Mouse (Mus musculus) lung, postnatal 0 days (tissue): ENCODE results near the gene Slc25a36. TPM values are rescaled to one million over a fixed set of nuclear protein-coding genes. Genes with fewer than 3 reads are reported as not detected.

Experiments used
- ATAC-seq: fragments of 200-750 bp; cut with Nextera tagmentation; 2 replicates; pipeline ENCODE4 v1.8.0; 2017; ENCODE audit warnings: moderate library complexity
- DNase-seq: peaks from one replicate; pipeline ENCODE4 v3.0.0-alpha.2; 2016; ENCODE audit warnings: low spot score
- H3K27ac ChIP-seq: fragments of 300-500 bp; sonication (generic); 2 replicates; pipeline ENCODE4 v1.5.1; 2014; ENCODE audit warnings: antibody characterized with exemption, mild to moderate bottlenecking, low read length, mixed read lengths
- H3K27me3 ChIP-seq: fragments of 300-500 bp; sonication (generic); replicated peaks from 2 replicates; pipeline ENCODE4 v1.6.1; 2014; ENCODE audit warnings: low read length, mixed read lengths; ENCODE audit not compliant: insufficient read depth
- H3K36me3 ChIP-seq: fragments of 300-500 bp; sonication (generic); 2 replicates; pipeline ENCODE4 v1.6.1; 2014; ENCODE audit warnings: low read length, mixed read lengths; ENCODE audit not compliant: insufficient read depth
- H3K4me1 ChIP-seq: fragments of 300-500 bp; sonication (generic); 2 replicates; pipeline ENCODE4 v1.6.1; 2014; ENCODE audit warnings: antibody characterized with exemption, low read depth, low read length, mixed read lengths; ENCODE audit not compliant: insufficient read depth
- H3K4me2 ChIP-seq: fragments of 300-500 bp; sonication (generic); replicated peaks from 2 replicates; pipeline ENCODE4 v1.6.1; 2014; ENCODE audit warnings: low read depth, mild to moderate bottlenecking, low read length, moderate library complexity, mixed read lengths
- H3K4me3 ChIP-seq: fragments of 300-500 bp; sonication (generic); 2 replicates; pipeline ENCODE4 v1.5.1; 2014; ENCODE audit warnings: low read depth, low read length
- H3K9ac ChIP-seq: fragments of 300-500 bp; sonication (generic); replicated peaks from 2 replicates; pipeline ENCODE4 v1.6.1; 2014; ENCODE audit warnings: low read depth, mild to moderate bottlenecking
- H3K9me3 ChIP-seq: fragments of 300-500 bp; sonication (generic); 2 replicates; pipeline ENCODE4 v1.6.1; 2016; ENCODE audit warnings: low read length, mixed read lengths
- CTCF ChIP-seq: IDR thresholded peaks from 2 replicates; pipeline ENCODE4 v1.5.1; 2016; ENCODE audit warnings: antibody characterized with exemption, mild to moderate bottlenecking
- EP300 ChIP-seq: IDR thresholded peaks from 2 replicates; pipeline ENCODE4 v1.6.1; 2016; ENCODE audit warnings: antibody characterized with exemption, mild to moderate bottlenecking, control low read depth
- WGBS: fragments of 180-500 bp; shearing (Covaris S2); extraction: QIAGEN DNeasy Blood & Tissue Kit; methylation state at CpG from one replicate; pipeline ENCODE4 v1.1.7; 2014; 5-methylcytosine and 5-hydroxymethylcytosine counted together
- polyA plus RNA-seq: library from polyadenylated mRNA; unstranded; fragments of >200 nt; fragmentation: Nextera tagmentation; extraction: Ambion mirVana; gene quantifications from 2 replicates; pipeline ENCODE4 v1.2.1, GENCODE M21; 2015

Gene Slc25a36
- polyA plus RNA-seq, 1 experiment from 2014 or later = 54.1 TPM

- no peak for DNase-seq
- ATAC-seq = no peak
- TF ChIP-seq EP300 = no peak
- no peak for TF ChIP-seq CTCF
- Histone ChIP-seq H3K9ac (no peak overlapping the region), H3K27ac (no peak overlapping the region), H3K27me3 (no peaks in the 10 kb centered on the region), H3K36me3 (no peaks in the 10 kb centered on the region), H3K4me2 (no peak overlapping the region), H3K4me1 (peaks cover 5% of the 10 kb centered on the region; the same call in 1 of the 2 replicates), H3K4me3 (no peak overlapping the region), H3K9me3 (no peaks in the 10 kb centered on the region)
- WGBS = 89% methylated on average over 10 of the region's 10 CpGs
Observed at GRCm38 (mm10) chr9:97114271-97114670, 3.3 kb upstream of the Slc25a36 start.

DNA sequence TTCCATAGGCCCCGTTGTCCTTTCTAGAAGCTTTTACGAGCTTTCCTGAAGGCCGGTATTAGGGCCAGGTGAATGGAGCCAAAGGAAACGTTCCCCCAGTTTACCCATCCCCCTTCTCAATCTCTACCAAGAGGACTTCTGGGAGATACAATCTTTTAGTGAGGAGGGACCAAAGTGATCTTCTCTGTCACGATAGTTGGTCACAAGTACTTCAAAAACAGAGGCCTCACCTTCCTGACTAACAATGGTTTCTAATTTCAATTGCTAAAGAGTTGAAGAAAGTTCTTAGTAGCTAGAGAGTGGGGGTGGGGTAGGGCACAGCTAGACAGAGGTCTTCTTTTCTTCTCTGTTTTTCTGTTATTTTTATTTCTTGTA is 2.6 kb upstream of the Slc25a36 start:
- Histone ChIP-seq H3K27me3 (no peaks in the 10 kb centered on the region), H3K36me3 (no peaks in the 10 kb centered on the region), H3K4me2 (no peak overlapping the region), H3K27ac (no peak overlapping the region), H3K4me3 (no peak overlapping the region), H3K4me1 (peaks cover 10% of the 10 kb centered on the region; the same call in 1 of the 2 replicates), H3K9me3 (no peaks in the 10 kb centered on the region), H3K9ac (no peak overlapping the region)
- 39% methylated on average over 5 of the region's 5 CpGs for WGBS
- TF ChIP-seq EP300 = no peak
- no peak for TF ChIP-seq CTCF
- ATAC-seq (no peak), DNase-seq (no peak)

GRCm38 (mm10) chr9:97112797-97113554 is 2.0 kb upstream of the Slc25a36 start:
- no peak overlapping the region for H3K27ac ChIP-seq
- 58% methylated on average over 24 of the region's 24 CpGs for WGBS
- no peaks in the 10 kb centered on the region for H3K27me3 ChIP-seq
- no peaks in the 10 kb centered on the region for H3K36me3 ChIP-seq
- H3K4me1 ChIP-seq = peaks cover 10% of the 10 kb centered on the region; the same call in 1 of the 2 replicates
- no peak overlapping the region for H3K4me3 ChIP-seq
- H3K4me2 ChIP-seq = no peak overlapping the region
- no peak overlapping the region for H3K9ac ChIP-seq
- TF ChIP-seq CTCF (no peak), EP300 (no peak)
- no peak for ATAC-seq
- no peak for DNase-seq
- H3K9me3 ChIP-seq = no peaks in the 10 kb centered on the region

DNA sequence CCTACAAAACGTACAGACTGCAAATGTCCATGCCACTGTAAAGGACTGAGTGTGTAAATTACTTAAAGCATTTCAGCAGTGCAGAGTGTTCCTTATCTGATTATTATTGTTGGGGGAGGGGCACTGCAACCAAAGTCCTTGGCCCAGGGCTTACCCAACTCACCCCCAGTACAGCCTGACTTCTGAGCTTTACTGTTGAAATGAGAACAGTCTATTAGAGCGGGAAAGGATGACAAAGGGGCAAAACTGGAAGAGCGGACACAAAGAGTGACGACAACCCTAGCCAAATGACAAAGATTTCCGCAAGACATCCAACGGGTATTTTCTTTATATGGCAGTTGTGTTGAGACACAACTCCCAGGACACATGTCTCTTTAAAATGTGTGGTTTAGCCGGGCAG is 1.3 kb upstream of the Slc25a36 start:
- TF ChIP-seq EP300 = no peak
- peaks cover 10% of the 10 kb centered on the region; the same call in 1 of the 2 replicates for H3K4me1 ChIP-seq
- no peak overlapping the region; the same call in 1 of the 2 replicates for H3K27ac ChIP-seq
- ATAC-seq (no peak), DNase-seq (peak; percentile 35)
- WGBS = 73% methylated on average over 7 of the region's 7 CpGs
- H3K4me2 ChIP-seq = no peak overlapping the region
- H3K9me3 ChIP-seq = no peaks in the 10 kb centered on the region
- no peak overlapping the region for H3K4me3 ChIP-seq
- H3K27me3 ChIP-seq = no peaks in the 10 kb centered on the region
- no peaks in the 10 kb centered on the region for H3K36me3 ChIP-seq
- H3K9ac ChIP-seq = no peak overlapping the region

DNA sequence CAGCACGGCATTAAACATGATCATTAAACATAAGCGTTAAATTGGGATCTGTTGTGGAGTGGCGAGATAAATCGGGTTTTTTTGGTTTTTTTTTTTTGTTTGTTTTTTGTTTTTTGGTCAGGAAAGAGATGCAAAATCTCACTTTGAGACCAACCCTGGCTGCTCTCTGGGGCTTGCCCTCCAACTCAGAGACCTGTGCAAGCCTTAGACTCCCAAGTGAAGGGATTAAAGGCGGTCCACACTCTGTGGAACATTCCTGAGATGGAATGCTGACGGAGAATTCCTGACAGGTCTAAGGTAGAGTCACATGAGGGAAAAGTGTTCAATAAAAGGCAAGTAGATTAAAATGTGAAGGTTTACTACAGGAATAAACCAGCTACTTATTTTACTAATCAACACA is 549 bp upstream of the Slc25a36 start:
- peak overlapping the region; percentile 66 for H3K4me2 ChIP-seq
- peaks cover 10% of the 10 kb centered on the region; the same call in 1 of the 2 replicates for H3K4me1 ChIP-seq
- H3K27me3 ChIP-seq = no peaks in the 10 kb centered on the region
- peak; percentile 51 for DNase-seq
- TF ChIP-seq EP300 (no peak), CTCF (no peak)
- H3K27ac ChIP-seq = peak overlapping the region; percentile 96
- no peak for ATAC-seq
- 4% methylated on average over 6 of the region's 6 CpGs for WGBS
- no peaks in the 10 kb centered on the region for H3K36me3 ChIP-seq
- peak overlapping the region; percentile 96; the same call in 1 of the 2 replicates for H3K9ac ChIP-seq
- peak overlapping the region; percentile 86 for H3K4me3 ChIP-seq
- H3K9me3 ChIP-seq = no peaks in the 10 kb centered on the region

- 61% methylated on average over 5 of the region's 5 CpGs for WGBS
- Histone ChIP-seq H3K4me2 (no peak overlapping the region), H3K9me3 (no peaks in the 10 kb centered on the region), H3K36me3 (no peaks in the 10 kb centered on the region), H3K4me1 (peaks cover 14% of the 10 kb centered on the region; the same call in 1 of the 2 replicates), H3K9ac (no peak overlapping the region), H3K4me3 (no peak overlapping the region), H3K27me3 (no peaks in the 10 kb centered on the region), H3K27ac (0 out of 2 replicates have a peak overlapping the region, but pooled peaks have one; percentile 8)
- no peak for ATAC-seq
- peak; percentile 63 for DNase-seq
- peak; percentile 77 for TF ChIP-seq EP300
- TF ChIP-seq CTCF = no peak
Observed at GRCm38 (mm10) chr9:97106481-97107160, 4.3 kb downstream of the Slc25a36 start.
